Mouse (Mus musculus) left cerebral cortex, postnatal 25 days (tissue): ENCODE measurements at regions not wholly inside any gene's neighbourhood (a gene's known extent, or its start where the extent isn't known, plus 50 kb on each side); places are given as distances from the start of the nearest gene placed in this dataset.

ENCODE experiments used
- DNase-seq, 2 experiments: peaks; one replicate each; pipeline ENCODE4 v3.0.0; 2022; ENCODE audit warnings: low spot score in 2 of 2, mixed read lengths in 1 of 2
- intact Hi-C: fragments of 180-260 bp; cut with DNase I; formaldehyde crosslinking; loops from one replicate; pipeline ENCODE4 v1.15.1; 2025

- intact Hi-C loops: loop anchor here (2.0 to 5.0 kb wide), 7 partner anchors 79 to 331 kb away; no protein-coding TSS in a partner anchor
- DNase-seq: peak; percentile 63 to 89
Measured at GRCm38 (mm10) chr9:113507561-113508460, 200.2 kb downstream of the Pdcd6ip start.

GRCm38 (mm10) chr9:113499246-113499645 lies 208.8 kb downstream of the Pdcd6ip start:
- DNase-seq: no peak
- intact Hi-C loops: no loop called here

- intact Hi-C loops: no loop called here
- no peak for DNase-seq
Measured at GRCm38 (mm10) chr9:113496176-113496732, 211.8 kb downstream of the Pdcd6ip start.

- peak; percentile 76 to 98 for DNase-seq
- intact Hi-C loops: loop anchor here (1.0 to 10.0 kb wide), 8 partner anchors 17 to 1254 kb away; partner anchors contain the start of gene Arpp21
Measured at GRCm38 (mm10) chr9:113488651-113489050, 219.4 kb downstream of the Pdcd6ip start.

GRCm38 (mm10) chr9:113486494-113487081 lies 221.5 kb downstream of the Pdcd6ip start:
- intact Hi-C loops: loop anchor here (5.0 to 10.0 kb wide), 5 partner anchors 146 to 1252 kb away; partner anchors contain the start of gene Arpp21
- DNase-seq: peak in 1 of 2 experiments; percentile 37

- no peak for DNase-seq
- intact Hi-C loops: loop anchor here (10.0 kb wide), 1 partner anchor 1245 kb away; the partner anchor contains the start of gene Arpp21
Measured at GRCm38 (mm10) chr9:113479897-113480296, 228.2 kb downstream of the Pdcd6ip start.

GRCm38 (mm10) chr9:113478761-113479265 lies 229.2 kb downstream of the Pdcd6ip start:
- no peak for DNase-seq
- intact Hi-C loops: no loop called here

- intact Hi-C loops: loop anchor here (1.0 to 5.0 kb wide), 5 partner anchors 17 to 224 kb away; no protein-coding TSS in a partner anchor
- peak; percentile 80 to 98 for DNase-seq
Measured at GRCm38 (mm10) chr9:113471781-113472180, 236.3 kb downstream of the Pdcd6ip start.

GRCm38 (mm10) chr9:113462888-113463287 lies 245.2 kb downstream of the Pdcd6ip start:
- no peak for DNase-seq
- intact Hi-C loops: no loop called here

- intact Hi-C loops: no loop called here
Measured at GRCm38 (mm10) chr9:113462267-113462887, 245.7 kb downstream of the Pdcd6ip start.

GRCm38 (mm10) chr9:113459885-113460284 lies 248.2 kb downstream of the Pdcd6ip start:
- intact Hi-C loops: no loop called here
- no peak for DNase-seq

More at GRCm38 (mm10) chr9:113462267-113462887, 245.7 kb downstream of the Pdcd6ip start:
- no peak for DNase-seq

GRCm38 (mm10) chr9:113459221-113459620 lies 248.8 kb downstream of the Pdcd6ip start:
- intact Hi-C loops: no loop called here
- DNase-seq: no peak

- no peak for DNase-seq
- intact Hi-C loops: no loop called here
Measured at GRCm38 (mm10) chr9:113458741-113459154, 249.3 kb downstream of the Pdcd6ip start.

- intact Hi-C loops: no loop called here
- DNase-seq: no peak
Measured at GRCm38 (mm10) chr9:113457169-113457850, 250.7 kb downstream of the Pdcd6ip start.

- intact Hi-C loops: no loop called here
- no peak for DNase-seq
Measured at GRCm38 (mm10) chr9:113455577-113455976, 252.5 kb downstream of the Pdcd6ip start.

- intact Hi-C loops: no loop called here
- DNase-seq: no peak
Measured at GRCm38 (mm10) chr9:113453231-113453630, 254.8 kb downstream of the Pdcd6ip start.

- intact Hi-C loops: loop anchor here (5.0 kb wide), 2 partner anchors 100 to 185 kb away; no protein-coding TSS in a partner anchor
- DNase-seq: peak; percentile 82 to 90
Measured at GRCm38 (mm10) chr9:113441770-113442411, 266.2 kb downstream of the Pdcd6ip start.

- no peak for DNase-seq
- intact Hi-C loops: no loop called here
Measured at GRCm38 (mm10) chr9:113438394-113438793, 269.7 kb downstream of the Pdcd6ip start.
